Mouse (Mus musculus) ovary, postnatal 14 days (tissue): ENCODE results near the gene March6.
A peak's percentile ranks its signal among the peaks of the same experiment; 100 is the strongest.

Source experiments
- DNase-seq: peaks from one replicate; pipeline ENCODE4 v3.0.0; 2022; ENCODE audit warnings: low spot score

Gene March6

DNA sequence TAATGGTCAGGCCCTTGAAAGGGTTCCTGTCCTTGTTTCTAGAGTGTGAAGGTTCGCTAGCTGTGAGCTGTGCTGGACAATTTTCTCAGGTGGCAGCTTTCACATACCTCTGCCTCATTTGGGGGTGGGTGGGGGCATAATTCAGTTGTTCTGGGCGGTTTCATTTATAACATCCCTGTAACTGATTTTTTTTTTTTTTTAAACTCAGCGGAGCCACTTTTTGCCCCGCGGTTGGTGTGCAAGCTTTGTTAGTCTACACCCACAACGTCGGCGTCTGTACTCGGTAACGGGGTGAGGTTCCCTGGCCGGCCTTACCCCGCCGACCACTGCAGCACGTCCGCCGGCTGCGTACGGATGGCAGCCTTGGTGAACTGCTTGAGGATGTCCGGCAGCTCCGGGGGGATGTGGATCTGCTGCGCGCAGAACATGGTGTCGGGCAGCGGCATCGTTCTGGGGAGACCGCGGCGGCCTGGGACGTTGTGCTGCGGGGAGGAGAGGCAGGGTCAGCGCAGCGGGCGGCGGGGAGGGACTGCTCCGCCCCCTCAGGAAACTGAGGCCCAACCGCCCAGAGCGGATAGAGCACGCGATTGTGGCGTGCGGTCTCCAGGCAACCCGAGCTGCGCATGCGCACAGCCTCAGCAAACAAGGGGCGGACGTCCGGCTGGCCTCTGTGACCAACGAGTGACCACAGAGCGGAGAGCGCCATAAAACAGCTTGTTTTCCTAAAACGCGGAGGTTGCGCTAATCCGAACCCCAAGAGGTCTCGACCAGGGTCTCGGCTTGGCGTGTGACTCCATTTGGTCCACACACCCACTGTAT, 77.5 kb downstream of the March6 start, which contains the start of gene Ropn1l:
TSS of gene Ropn1l (minus strand) at position 640 of the 819 bp plus-strand sequence.
- DNase-seq, result peak; percentile 86

DNA sequence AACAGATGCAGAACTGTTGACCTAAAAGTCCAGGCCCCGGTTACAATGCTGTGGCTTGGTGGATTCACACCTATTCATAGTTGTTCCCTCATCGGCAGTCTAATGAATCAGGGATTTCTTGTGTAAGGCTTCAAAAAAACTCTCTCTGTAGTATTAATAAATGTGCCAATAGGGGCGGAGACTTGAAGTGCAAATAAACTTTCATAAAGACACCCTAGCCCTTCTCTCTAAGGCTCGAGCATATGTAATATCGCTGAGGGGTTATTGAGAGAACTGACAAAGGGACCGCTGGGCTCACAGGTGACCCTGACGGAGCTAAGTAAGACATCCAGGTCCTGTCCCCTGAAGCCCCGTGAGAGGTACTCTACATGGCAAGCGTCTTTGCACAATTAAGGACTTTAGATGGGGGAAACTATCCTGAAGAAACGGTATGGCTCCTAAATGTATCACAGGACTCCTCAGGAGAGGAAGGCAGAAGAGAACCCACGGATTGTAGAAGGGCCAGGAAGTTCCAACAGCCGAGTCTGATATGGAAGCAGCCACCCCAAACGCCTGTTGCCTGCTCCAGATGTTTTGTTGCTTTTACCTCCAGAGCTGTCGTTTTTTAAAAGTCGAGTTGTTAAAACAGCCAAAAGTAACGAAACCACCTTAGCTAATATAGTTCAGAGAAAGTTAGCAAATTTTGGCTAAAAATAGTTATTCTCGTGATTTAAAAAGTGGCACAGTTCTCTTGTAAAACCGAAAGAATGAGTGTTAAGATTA, 78.3 kb downstream of the March6 start:
- no peak for DNase-seq

DNA sequence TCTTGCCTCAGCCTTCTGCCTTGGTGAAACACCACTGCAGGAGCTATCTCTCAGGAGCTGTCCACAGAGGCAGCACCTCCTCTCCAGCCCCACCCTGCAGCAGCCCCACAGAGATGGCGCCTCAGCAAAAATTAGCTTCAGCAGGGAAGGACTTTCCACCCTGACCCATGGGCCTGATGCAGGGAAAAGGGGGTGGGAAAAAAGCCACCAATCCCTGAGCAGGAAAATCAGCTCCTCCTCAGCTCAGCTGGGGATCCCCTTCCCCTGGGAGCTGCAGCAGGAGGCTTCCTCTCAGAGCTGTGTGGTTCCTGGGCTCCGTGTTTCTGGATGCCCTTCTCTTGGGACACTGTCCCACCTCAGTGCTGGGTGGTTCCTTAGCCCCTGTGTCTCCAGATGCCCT, 81.1 kb downstream of the March6 start:
- no peak for DNase-seq

DNA sequence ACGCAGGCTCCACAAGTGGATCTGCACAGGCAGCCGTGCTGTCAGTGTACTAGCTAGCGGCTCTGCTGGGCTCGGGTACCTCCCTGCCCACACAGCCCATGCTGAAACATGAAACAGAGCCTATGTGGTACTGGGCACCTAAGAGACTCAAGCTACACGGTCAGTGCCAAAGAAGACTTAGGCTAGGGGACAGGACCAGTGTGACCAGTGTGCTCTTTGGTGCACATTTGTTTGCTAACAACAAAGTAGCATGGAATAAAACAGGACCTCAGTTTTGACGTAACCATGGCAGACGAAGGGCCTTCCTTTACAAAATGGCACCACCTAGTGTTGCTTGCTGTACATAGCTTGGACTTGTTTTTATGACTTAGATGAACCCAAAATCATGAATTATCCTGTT, 83.7 kb downstream of the March6 start:
- no peak for DNase-seq

DNA sequence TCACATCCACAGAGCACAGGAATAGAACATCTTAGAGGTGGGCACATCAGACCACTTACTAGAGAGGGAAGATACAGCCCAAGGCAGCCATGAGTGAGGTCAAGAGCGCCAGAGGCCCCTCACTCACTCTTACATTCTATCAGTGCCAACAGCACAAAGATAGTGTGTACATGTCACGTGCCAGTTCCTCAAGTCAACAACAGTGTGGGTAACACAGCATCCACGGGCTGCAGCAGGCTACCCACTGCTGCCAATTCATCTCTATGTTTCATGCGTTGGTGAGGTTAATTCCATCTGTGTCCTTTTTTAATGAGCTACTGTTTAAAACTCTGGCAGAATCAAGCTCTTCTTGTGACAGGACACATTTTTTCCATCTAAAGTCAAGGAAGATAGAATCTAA, 88.2 kb downstream of the March6 start:
- no peak for DNase-seq

DNA sequence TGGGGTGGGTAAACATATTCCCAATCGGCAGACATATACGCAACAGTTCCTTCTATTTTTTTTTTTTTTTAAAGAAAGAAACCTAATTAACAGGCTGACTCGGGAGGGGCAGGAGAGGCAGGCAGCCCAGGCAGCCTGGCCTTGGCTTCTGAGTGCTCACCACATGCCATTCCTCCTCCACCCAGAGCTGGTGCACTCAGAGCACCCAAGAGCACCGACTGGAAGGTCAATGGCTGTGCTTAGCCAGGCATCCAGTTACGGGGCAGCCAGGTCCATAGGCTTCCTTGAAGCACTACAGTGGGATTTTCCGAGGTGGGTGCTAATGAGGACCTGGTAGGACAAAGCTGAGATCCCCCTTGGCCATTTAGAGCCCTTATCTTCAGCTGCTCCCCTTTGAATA, 88.9 kb downstream of the March6 start:
- no peak for DNase-seq

DNA sequence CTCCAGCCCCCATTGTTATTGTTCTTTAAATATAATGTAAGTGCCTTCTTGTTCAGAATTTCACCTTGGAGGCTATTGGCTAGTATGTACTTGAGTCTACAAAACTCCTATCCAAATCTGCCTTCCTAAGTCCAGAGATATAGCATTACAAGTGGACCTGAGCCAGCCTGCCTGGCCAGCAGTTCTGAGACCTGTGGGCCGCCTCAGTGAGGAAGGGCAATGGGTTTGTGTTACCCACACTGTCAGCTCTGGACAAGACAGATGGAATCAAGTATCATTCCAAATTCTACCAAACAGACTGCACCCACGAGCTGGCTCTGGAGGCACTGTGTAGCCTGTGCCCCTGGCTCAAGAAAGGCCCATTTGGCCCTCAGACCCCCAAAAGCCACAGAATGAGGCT, 94.0 kb downstream of the March6 start:
- no peak for DNase-seq

DNA sequence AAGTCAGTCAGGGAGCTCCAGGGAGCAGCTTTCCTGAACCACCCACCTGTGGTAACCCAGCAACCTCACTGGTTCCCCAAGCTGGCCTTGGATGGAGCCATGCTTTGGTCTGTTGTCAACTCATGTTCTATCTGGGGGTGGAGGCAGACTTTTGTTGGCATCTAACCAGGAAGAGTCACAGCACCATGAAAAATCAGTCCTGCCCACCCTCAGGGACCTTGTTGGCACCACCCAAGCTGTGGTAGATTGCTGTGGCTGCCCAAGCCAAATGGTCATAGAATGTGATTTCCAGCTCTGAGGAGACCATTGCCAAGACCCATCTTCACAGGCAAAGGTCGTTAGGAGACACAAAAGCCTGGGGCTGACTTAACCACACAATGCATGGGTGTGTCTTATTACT, 94.8 kb downstream of the March6 start:
- DNase-seq, result no peak

DNA sequence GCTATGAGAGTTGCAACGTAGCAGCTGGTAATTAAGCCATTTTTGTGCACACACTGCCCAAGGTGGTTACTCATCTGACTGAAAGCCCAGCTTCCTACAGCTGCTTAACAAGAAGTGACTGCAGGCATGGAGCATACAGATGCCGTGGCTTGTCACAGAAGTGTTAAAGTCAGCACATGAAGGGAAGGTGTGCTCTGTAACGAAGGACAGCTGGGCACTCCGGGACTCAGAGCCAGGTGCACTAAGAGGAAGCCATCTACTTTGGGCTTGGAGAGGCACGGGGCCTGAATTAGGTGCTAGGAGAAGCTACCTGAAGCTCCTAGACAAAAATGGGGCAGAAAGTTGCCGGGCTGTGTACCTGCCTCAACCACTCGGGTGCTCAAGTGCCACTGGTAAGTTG, 97.1 kb downstream of the March6 start:
- no peak for DNase-seq

DNA sequence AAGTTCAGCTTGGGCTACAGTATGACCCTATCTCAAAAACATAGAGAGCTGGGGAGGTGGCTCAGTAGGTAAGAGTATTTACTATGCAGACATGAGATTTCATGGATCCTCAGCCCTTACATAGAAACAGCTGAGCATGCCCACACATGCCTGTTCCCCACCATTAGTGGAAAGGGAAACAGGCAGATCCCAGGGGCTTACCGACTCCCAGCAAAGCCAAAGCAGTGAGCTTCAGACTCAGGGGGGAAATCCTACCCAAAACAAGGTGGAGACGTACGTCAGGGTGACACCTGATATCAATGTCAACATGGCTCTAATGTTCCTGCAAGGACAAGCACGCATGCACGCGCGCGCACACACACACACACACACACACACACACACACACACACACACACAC, 99.0 kb downstream of the March6 start:
- no peak for DNase-seq

DNA sequence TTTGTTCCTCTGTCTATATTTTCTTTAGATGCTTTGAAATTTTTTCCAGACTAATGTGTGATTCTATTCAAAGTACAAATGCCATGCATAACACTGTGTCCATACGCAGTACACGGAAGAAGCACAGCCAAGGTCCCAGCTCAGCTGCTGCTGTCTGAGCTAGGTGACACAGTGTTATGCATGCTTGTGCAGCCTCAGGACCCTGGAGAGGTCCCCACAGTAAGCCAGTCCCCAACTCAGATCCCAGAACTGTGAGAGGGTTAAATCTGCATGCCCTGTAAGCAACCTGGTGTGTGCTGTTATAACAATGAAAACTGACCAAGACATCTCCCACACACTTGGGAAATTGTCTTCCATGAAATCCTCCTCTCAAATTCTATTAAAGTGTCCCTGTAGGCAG, 100.8 kb downstream of the March6 start:
- no peak for DNase-seq

DNA sequence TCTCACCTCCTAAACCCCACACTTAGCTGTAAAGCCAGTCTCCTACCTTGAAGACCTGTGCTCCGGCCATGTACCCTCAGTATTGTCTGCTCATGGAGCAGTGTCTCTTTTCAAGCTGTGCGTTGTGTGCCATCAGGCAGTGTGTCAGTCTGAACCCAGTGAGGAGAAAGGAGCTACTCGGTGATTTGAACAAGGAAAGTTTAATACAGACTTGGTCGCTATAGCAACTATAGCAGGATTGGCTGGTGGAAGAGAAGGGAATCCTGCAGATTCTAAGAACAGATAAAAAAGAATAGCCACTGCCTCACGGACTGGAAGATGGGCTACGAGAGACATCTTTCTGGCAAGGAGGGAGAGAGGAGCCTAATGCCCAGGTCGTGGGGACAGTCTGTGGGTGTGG, 101.4 kb downstream of the March6 start:
- no peak for DNase-seq

DNA sequence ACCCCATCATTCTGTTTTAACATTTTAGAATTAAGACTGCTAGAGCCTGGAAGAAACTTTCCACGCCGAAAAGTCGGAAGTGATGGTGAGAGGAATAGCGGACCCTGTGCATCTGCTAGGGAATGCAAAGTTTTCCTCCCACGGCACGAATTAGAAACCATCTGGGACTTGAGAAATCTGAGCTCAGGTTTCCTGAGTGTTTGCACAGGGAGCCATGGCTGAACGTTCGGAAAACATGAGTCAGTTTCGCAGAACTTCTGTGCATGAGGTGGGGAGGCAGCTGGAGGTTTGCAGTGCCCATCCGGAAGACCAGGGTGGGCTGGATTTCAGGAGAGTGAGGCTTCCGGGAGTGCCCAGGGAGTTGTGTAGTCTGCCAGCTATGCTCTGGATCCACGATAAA, 102.3 kb downstream of the March6 start:
- DNase-seq, result no peak

DNA sequence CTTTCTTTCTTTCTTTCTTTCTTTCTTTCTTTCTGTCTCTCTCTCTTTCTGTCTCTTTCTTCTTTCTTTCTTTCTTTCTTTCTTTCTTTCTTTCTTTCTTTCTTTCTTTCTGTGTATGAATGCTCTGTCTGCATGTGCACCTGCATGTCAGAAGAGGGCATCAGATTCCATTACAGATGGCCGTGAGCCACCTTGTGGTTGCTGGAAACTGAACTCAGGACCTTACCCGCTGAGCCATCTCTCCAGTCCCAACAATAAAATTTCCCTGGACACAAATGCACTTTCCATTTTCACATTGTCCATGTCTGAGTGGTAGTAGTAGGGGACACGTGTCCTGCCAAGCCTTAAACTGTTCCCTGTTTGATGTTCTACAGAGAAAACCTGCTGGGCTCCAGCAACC, 103.5 kb downstream of the March6 start:
- DNase-seq, result no peak

DNA sequence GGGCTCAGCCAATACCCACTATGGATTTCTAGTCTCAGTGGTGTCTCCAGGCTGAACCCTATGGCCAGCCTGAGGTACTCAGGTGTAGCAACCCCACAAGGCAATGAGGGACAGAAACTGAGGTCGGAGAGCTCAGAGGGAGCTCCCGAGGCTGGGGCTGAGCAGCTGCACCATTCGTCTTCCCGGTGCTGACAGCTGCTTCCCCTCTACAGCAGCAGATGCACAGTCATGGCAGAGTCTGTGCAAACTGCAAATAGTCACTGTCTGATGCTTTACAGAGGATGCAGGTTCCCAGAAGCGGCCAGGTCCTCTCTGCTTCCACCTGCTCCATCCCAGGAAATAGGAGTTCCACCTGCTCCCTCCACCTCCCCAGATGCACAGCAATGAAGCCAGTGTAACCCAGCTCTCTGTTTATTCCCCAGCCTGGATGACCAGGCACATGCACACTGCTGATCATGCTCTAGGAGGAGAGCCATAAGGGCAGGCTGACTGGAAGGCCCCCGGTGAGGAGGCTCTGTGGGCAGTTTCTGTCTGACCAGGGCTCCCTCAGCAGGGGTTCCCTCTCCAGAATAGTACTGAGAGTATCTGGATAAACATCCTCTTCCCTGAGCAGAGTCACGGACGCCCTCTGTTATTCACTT, 104.7 kb downstream of the March6 start:
- no peak for DNase-seq

DNA sequence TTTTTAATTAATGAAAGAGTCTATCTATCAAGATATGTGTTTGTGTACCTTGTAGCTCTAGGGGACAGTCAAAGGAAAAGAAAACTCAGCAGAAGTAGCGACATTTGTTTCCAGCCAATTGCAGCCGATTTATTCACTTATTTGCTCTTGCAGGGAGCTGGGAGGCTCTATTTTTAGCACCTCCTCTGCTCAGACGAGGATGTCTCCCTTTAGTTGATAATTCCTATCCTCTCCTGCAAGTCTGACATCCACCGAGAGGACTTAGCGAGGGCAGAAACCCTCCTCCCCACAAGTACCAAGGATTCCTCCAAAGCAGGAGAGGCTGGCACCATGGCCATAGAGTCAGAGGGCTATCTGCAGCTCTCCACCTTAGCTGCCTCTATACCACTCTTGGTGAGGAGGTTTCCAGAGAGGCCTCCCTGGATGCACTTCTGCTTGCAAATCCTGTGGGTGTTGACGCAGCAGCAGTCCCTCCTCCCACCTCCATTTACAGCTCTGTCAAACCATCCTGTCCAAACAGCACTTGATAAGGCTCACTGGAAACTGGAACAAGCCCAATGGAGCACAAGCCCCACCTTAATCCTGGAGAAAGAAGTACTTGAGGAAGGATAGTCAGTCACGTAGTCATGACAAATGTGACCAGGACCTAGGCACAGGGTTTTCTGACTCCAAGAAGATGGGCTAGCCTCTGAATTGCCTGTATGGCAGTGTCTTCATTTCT, 108.0 kb downstream of the March6 start:
- DNase-seq, result no peak

DNA sequence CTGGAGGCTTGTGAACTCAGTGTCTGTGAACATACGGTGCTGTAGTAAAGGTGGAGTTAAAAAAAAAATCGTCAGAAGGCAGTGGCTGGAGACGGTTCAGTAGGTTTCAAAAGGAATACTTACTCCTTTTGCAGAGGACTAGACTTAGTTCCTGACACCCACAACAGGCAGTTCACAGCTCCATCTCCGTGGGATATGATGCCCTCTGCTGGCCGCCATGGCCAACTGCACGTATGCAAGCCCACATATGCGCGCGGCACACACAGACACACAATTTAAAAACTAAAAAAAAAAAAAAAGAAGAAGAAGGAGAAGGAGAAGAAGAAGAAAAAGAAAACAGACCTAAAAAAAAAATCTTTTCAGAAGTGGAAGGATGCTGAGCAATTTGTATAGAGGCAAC, 111.8 kb downstream of the March6 start:
- peak; percentile 29 for DNase-seq

DNA sequence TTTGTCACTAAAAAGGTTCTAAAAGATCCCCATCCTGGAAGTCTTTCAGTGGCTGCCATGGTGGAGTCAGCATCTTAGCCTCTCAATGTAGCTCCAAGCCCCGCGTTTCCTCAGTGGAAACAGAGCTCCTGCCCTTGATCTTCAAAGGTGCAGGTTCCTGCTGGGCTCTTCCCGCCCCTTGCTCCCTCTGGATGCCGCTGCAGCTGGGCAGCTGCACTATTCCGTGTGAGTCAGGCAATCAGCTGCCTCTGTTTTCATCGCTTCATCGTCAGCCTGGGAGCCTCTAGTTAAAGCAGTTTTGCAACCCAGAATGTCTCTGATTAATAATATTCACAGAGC, 112.2 kb downstream of the March6 start:
- DNase-seq, result no peak

DNA sequence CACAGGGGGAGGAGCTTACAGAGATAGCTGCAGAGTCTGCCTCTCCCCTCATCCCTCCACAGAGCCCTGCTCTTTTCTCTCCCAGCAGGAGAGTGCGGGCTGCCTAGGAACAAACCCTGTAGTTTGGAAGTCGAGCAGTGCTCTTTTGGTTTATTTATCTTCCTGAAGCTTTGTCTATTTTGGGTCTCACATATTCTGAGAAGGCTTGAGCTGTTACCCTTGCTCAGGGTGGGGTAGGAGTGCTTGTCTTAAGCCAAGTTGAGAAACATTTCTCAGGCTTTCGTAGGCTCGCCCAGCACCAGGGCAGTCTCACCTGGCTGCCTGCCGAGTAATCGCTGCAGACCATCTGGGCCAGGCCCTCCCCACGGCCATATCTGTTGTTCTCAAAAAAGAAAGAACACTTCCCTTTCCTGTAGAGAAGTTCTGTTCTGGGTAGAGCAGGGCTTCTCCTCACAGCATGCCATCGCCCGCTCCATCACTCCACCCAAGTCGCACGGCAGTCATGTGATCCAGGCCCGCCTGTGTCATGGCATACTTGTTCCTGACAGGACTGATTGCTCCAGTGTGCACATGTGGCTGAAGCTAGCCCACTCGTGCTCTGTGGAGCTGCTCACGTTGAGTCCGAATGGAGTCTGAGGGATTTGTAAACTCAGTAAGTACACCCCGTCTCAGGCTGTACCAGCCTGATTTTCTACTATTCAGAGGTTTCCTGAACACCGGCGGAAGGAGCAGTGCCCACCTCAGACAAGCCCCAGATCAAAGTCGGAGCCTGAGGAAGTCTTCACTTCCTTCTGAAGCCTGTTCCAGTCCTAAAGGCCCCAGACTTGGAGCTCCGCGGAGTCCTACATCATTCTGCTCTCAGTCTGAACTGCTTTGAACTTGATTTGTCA, 112.8 kb downstream of the March6 start:
- DNase-seq, result peak; percentile 27

DNA sequence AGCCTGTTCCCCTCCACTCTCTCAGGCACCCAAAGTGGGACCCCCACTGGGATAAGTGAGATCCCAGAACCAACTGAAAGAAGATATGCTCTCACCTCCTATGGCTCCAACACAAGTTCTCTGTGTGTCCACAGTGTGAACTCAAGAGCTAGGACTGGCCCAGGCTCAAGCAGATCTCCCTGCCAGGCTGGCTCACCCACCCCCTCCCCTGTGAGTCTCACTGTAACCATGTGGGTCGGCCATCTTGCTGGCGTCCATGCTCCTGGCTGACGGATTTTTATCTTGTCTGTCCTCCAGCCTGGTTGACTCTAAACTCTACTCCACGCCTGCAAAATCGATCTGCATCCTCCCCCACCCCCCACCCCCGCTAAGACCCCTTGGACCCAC, 113.5 kb downstream of the March6 start:
- no peak for DNase-seq

DNA sequence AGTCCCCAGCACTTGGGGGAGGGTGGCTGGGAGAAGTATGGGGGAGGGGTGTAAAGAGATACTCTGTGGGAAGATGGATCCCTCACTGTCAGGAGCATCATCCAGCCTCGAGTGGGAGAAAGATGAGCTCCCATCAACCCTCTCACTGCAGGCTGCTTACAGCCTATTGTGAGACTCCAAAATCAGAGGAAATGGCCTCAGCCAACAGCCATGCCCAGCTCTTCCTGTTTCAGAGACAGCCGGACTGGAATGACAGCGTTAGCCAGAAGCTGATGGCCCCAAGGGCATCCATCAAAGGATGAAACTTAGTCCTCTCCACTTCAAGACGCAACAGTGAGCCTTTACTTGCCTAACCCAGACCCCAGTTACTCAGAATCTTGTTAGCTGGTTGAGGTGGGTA, 115.7 kb downstream of the March6 start:
- no peak for DNase-seq
